Mouse (Mus musculus) midbrain, embryonic 13.5 days (tissue): ENCODE measurements around the gene Adgrg5. TPM values are rescaled to one million over a fixed set of nuclear protein-coding genes. Genes with fewer than 3 reads are reported as not detected.

Experiments used
- ATAC-seq: fragments of 200-750 bp; cut with Nextera tagmentation; 2 replicates; pipeline ENCODE4 v1.8.0; 2017; ENCODE audit warnings: mild to moderate bottlenecking, moderate TSS enrichment, moderate library complexity
- H3K27ac ChIP-seq: fragments of 300-500 bp; sonication (generic); 2 replicates; pipeline ENCODE4 v1.5.1; 2015; ENCODE audit warnings: inconsistent platforms, mild to moderate bottlenecking, moderate library complexity
- H3K27me3 ChIP-seq: fragments of 300-500 bp; sonication (generic); 2 replicates; pipeline ENCODE4 v1.6.1; 2015; ENCODE audit warnings: mild to moderate bottlenecking, inconsistent platforms
- H3K36me3 ChIP-seq: fragments of 300-500 bp; sonication (generic); 2 replicates; pipeline ENCODE4 v1.6.1; 2015; ENCODE audit warnings: mild to moderate bottlenecking, inconsistent platforms
- H3K4me1 ChIP-seq: fragments of 300-500 bp; sonication (generic); replicated peaks from 2 replicates; pipeline ENCODE4 v1.6.1; 2015; ENCODE audit warnings: inconsistent platforms
- H3K4me2 ChIP-seq: fragments of 300-500 bp; sonication (generic); replicated peaks from 2 replicates; pipeline ENCODE4 v1.6.1; 2015; ENCODE audit warnings: moderate library complexity, mild to moderate bottlenecking, inconsistent platforms
- H3K4me3 ChIP-seq: fragments of 300-500 bp; sonication (generic); replicated peaks from 2 replicates; pipeline ENCODE4 v1.5.1; 2015; ENCODE audit warnings: mild to moderate bottlenecking, inconsistent platforms
- H3K9ac ChIP-seq: fragments of 300-500 bp; sonication (generic); replicated peaks from 2 replicates; pipeline ENCODE4 v1.6.1; 2015; ENCODE audit warnings: mild to moderate bottlenecking, inconsistent platforms
- H3K9me3 ChIP-seq: fragments of 300-500 bp; sonication (generic); 2 replicates; pipeline ENCODE4 v1.6.1; 2016; ENCODE audit warnings: mild to moderate bottlenecking, inconsistent platforms
- WGBS: fragments of 180-500 bp; shearing (Covaris S2); methylation state at CpG from one replicate; pipeline ENCODE4 v1.1.7; 2015; 5-methylcytosine and 5-hydroxymethylcytosine counted together
- polyA plus RNA-seq: library from polyadenylated mRNA; unstranded; fragments of >200 nt; fragmentation: Nextera tagmentation; extraction: Ambion mirVana; gene quantifications from 2 replicates; pipeline ENCODE4 v1.2.1, GENCODE M21; 2015

Gene Adgrg5
- polyA plus RNA-seq, 1 experiment from 2014 or later = 0.08 TPM

- peaks cover 7% of the 10 kb centered on the region; the same call in 1 of the 2 replicates for H3K27me3 ChIP-seq
- WGBS = 22% methylated on average over 17 of the region's 17 CpGs
- ATAC-seq = no peak
- H3K4me2 ChIP-seq = peak overlapping the region; percentile 28
- H3K9ac ChIP-seq = peak overlapping the region; percentile 29; the same call in 1 of the 2 replicates
- H3K4me1 ChIP-seq = peaks cover 37% of the 10 kb centered on the region
- H3K9me3 ChIP-seq = no peaks in the 10 kb centered on the region
- H3K36me3 ChIP-seq = no peaks in the 10 kb centered on the region
- no peak overlapping the region for H3K27ac ChIP-seq
- H3K4me3 ChIP-seq = no peak overlapping the region
These were observed 53.3 kb downstream of the Adgrg5 start for GRCm38 (mm10) chr8:94976651-94977417.

GRCm38 (mm10) chr8:94978131-94978530 lies 54.6 kb downstream of the Adgrg5 start:
- H3K36me3 ChIP-seq = no peaks in the 10 kb centered on the region
- peaks cover 50% of the 10 kb centered on the region for H3K4me1 ChIP-seq
- peak overlapping the region; percentile 37; the same call in 1 of the 2 replicates for H3K9ac ChIP-seq
- 0 out of 2 replicates have a peak overlapping the region, but pooled peaks have one; percentile 53 for H3K27ac ChIP-seq
- no peak overlapping the region for H3K4me3 ChIP-seq
- 21% methylated on average over 9 of the region's 9 CpGs for WGBS
- peaks cover 7% of the 10 kb centered on the region; the same call in 1 of the 2 replicates for H3K27me3 ChIP-seq
- peak overlapping the region; percentile 28; the same call in 1 of the 2 replicates for H3K4me2 ChIP-seq
- H3K9me3 ChIP-seq = no peaks in the 10 kb centered on the region
- ATAC-seq = peak; percentile 73

- 73% methylated on average over 13 of the region's 13 CpGs for WGBS
- Histone ChIP-seq H3K4me2 (no peak overlapping the region), H3K27ac (peak overlapping the region; percentile 35), H3K27me3 (peaks cover 7% of the 10 kb centered on the region; the same call in 1 of the 2 replicates), H3K9me3 (no peaks in the 10 kb centered on the region), H3K4me1 (peaks cover 56% of the 10 kb centered on the region), H3K9ac (no peak overlapping the region), H3K4me3 (no peak overlapping the region), H3K36me3 (no peaks in the 10 kb centered on the region)
- ATAC-seq = no peak
These were observed 55.3 kb downstream of the Adgrg5 start for GRCm38 (mm10) chr8:94978593-94979319.

GRCm38 (mm10) chr8:94980176-94980575 lies 56.7 kb downstream of the Adgrg5 start:
- peaks cover 70% of the 10 kb centered on the region for H3K4me1 ChIP-seq
- ATAC-seq = no peak
- no peaks in the 10 kb centered on the region for H3K9me3 ChIP-seq
- 95% methylated on average over 5 of the region's 5 CpGs for WGBS
- peaks cover 7% of the 10 kb centered on the region; the same call in 1 of the 2 replicates for H3K27me3 ChIP-seq
- H3K27ac ChIP-seq = no peak overlapping the region
- no peak overlapping the region for H3K9ac ChIP-seq
- H3K36me3 ChIP-seq = no peaks in the 10 kb centered on the region
- H3K4me2 ChIP-seq = no peak overlapping the region
- H3K4me3 ChIP-seq = no peak overlapping the region

GRCm38 (mm10) chr8:94980976-94981375 lies 57.5 kb downstream of the Adgrg5 start:
- no peak for ATAC-seq
- peaks cover 74% of the 10 kb centered on the region for H3K4me1 ChIP-seq
- H3K36me3 ChIP-seq = no peaks in the 10 kb centered on the region
- 65% methylated on average over 8 of the region's 8 CpGs for WGBS
- H3K9me3 ChIP-seq = no peaks in the 10 kb centered on the region
- H3K27ac ChIP-seq = 0 out of 2 replicates have a peak overlapping the region, but pooled peaks have one; percentile 67
- no peak overlapping the region for H3K9ac ChIP-seq
- H3K27me3 ChIP-seq = peaks cover 7% of the 10 kb centered on the region; the same call in 1 of the 2 replicates
- H3K4me3 ChIP-seq = no peak overlapping the region
- no peak overlapping the region for H3K4me2 ChIP-seq

- 42% methylated on average over 7 of the region's 7 CpGs for WGBS
- Histone ChIP-seq H3K27ac (peak overlapping the region; percentile 67), H3K36me3 (no peaks in the 10 kb centered on the region), H3K4me3 (no peak overlapping the region), H3K9me3 (no peaks in the 10 kb centered on the region), H3K27me3 (0 out of 2 replicates have a peak, but pooled peaks cover under 1% of the 10 kb centered on the region), H3K4me1 (peaks cover 79% of the 10 kb centered on the region), H3K9ac (no peak overlapping the region), H3K4me2 (no peak overlapping the region)
- peak; percentile 10; the same call in 1 of the 2 replicates for ATAC-seq
These were observed 58.4 kb downstream of the Adgrg5 start for GRCm38 (mm10) chr8:94981848-94982247.

- WGBS = 25% methylated on average over 5 of the region's 5 CpGs
- no peak for ATAC-seq
- H3K9ac ChIP-seq = no peak overlapping the region
- H3K4me1 ChIP-seq = peaks cover 75% of the 10 kb centered on the region
- no peaks in the 10 kb centered on the region for H3K9me3 ChIP-seq
- H3K27me3 ChIP-seq = no peaks in the 10 kb centered on the region
- H3K36me3 ChIP-seq = no peaks in the 10 kb centered on the region
- no peak overlapping the region for H3K4me3 ChIP-seq
- H3K27ac ChIP-seq = peak overlapping the region; percentile 70
- H3K4me2 ChIP-seq = no peak overlapping the region
These were observed 59.7 kb downstream of the Adgrg5 start for GRCm38 (mm10) chr8:94983146-94983545.

- 7% methylated on average over 10 of the region's 10 CpGs for WGBS
- no peak overlapping the region for H3K4me3 ChIP-seq
These were observed 60.5 kb downstream of the Adgrg5 start for GRCm38 (mm10) chr8:94983881-94984516.

GRCm38 (mm10) chr8:94985023-94985422 lies 61.5 kb downstream of the Adgrg5 start:
- no peak for ATAC-seq
- Histone ChIP-seq H3K4me1 (peaks cover 67% of the 10 kb centered on the region), H3K36me3 (no peaks in the 10 kb centered on the region), H3K4me3 (no peak overlapping the region), H3K27me3 (no peaks in the 10 kb centered on the region), H3K9me3 (no peaks in the 10 kb centered on the region), H3K4me2 (no peak overlapping the region), H3K27ac (peak overlapping the region; percentile 70; the same call in 1 of the 2 replicates), H3K9ac (no peak overlapping the region)
- 93% methylated on average over 6 of the region's 6 CpGs for WGBS

More at GRCm38 (mm10) chr8:94983881-94984516, 60.5 kb downstream of the Adgrg5 start:
- H3K9ac ChIP-seq = peak overlapping the region; percentile 43
- H3K27ac ChIP-seq = peak overlapping the region; percentile 70
- peaks cover 67% of the 10 kb centered on the region for H3K4me1 ChIP-seq
- peak overlapping the region; percentile 39 for H3K4me2 ChIP-seq
- ATAC-seq = peak; percentile 70
- H3K36me3 ChIP-seq = no peaks in the 10 kb centered on the region
- H3K27me3 ChIP-seq = no peaks in the 10 kb centered on the region
- H3K9me3 ChIP-seq = no peaks in the 10 kb centered on the region

- Histone ChIP-seq H3K9me3 (no peaks in the 10 kb centered on the region), H3K27me3 (no peaks in the 10 kb centered on the region), H3K4me1 (peaks cover 69% of the 10 kb centered on the region), H3K36me3 (no peaks in the 10 kb centered on the region), H3K9ac (no peak overlapping the region), H3K27ac (no peak overlapping the region), H3K4me2 (peak overlapping the region; percentile 7; the same call in 1 of the 2 replicates), H3K4me3 (no peak overlapping the region)
- 44% methylated on average over 5 of the region's 5 CpGs for WGBS
- no peak for ATAC-seq
These were observed 63.2 kb downstream of the Adgrg5 start for GRCm38 (mm10) chr8:94986676-94987075.

- peaks cover 69% of the 10 kb centered on the region for H3K4me1 ChIP-seq
- no peak overlapping the region for H3K4me3 ChIP-seq
- no peak overlapping the region for H3K9ac ChIP-seq
- no peak overlapping the region for H3K4me2 ChIP-seq
- no peak for ATAC-seq
- WGBS = 84% methylated on average over 7 of the region's 7 CpGs
- no peaks in the 10 kb centered on the region for H3K27me3 ChIP-seq
- H3K27ac ChIP-seq = no peak overlapping the region
- H3K36me3 ChIP-seq = no peaks in the 10 kb centered on the region
- H3K9me3 ChIP-seq = no peaks in the 10 kb centered on the region
These were observed 64.1 kb downstream of the Adgrg5 start for GRCm38 (mm10) chr8:94987553-94987952.
